Mouse (Mus musculus) ES-E14 (cell line): ENCODE results near the gene Fars2.

Experiments used
- CHD2 ChIP-seq: IDR thresholded peaks from 2 replicates; pipeline ENCODE4 v1.6.1; 2014; ENCODE audit warnings: mild to moderate bottlenecking, low read depth, low read length, inconsistent platforms
- MAFK ChIP-seq: IDR thresholded peaks from 2 replicates; pipeline ENCODE4 v1.6.1; 2014; ENCODE audit warnings: mild to moderate bottlenecking, low read depth, low read length, inconsistent platforms; ENCODE audit not compliant: insufficient read depth
- ZC3H11A ChIP-seq: IDR thresholded peaks from 2 replicates; pipeline ENCODE4 v1.6.1; 2012; ENCODE audit warnings: low read depth, mild to moderate bottlenecking, inconsistent platforms, low read length, borderline replicate concordance
- ZNF384 ChIP-seq: IDR thresholded peaks from 2 replicates; pipeline ENCODE4 v1.6.1; 2012; ENCODE audit warnings: low read depth, low read length, inconsistent platforms

DNA sequence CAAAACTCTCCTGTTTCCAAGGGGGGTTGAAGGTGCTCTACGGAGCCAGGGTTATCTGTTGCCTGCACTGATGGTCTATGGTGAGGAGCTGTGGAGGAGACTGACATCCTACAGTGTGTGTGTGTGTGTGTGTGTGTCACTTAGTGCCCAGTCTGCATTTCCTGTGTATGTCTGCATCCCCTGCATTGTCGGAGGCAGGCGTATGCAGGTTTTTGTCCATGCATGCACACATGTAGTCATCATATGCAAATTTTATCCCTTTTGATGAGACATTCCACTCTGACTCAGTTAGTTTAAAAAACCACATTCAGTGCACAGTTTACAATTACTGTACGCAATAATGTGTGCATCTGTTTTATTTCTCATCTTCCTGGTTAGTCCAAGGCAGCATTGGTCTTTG lies 96.8 kb downstream of the Fars2 start:
- TF ChIP-seq MAFK = no peak
- no peak for TF ChIP-seq ZNF384
- TF ChIP-seq ZC3H11A = no peak
- no peak for TF ChIP-seq CHD2
